Mouse (Mus musculus): ENCODE data around the gene Cmss1.

GRCm38 (mm10) chr16:57514371-57514770 is 92.3 kb downstream of the Cmss1 start:
- TF ChIP-seq CTCF (IDR thresholded peaks at IDR 0.05; ENCODE audit: insufficient read depth, low read depth, low read length) (no peak), POLR2A (IDR thresholded peaks at IDR 0.05; ENCODE audit: insufficient read depth, low read depth, low read length) (no peak)

Measured in olfactory bulb, adult 2 months (tissue).